In genomic region chr11:40558486-40558885, GRCm38 (mm10) we compare ENCODE assay signal across 23 mouse cellular contexts.
"Had no signal": no experiment of that assay in that cellular context is flagged by ENCODE, and none has a peak within 500 bp of the region (broad histone marks: within the 10 kb centered on the region; RNA-seq: fewer than 3 reads in every experiment).

No protein-coding gene starts in this region.

- H3K9me3 ChIP-seq: heart, embryonic 13.5 days; heart, embryonic 15.5 days; hindbrain, embryonic 13.5 days; hindbrain, embryonic 15.5 days; limb, embryonic 13.5 days; limb, embryonic 15.5 days; liver, embryonic 12.5 days had no signal

- DNase-seq: forebrain, postnatal 0 days; gastrocnemius, postnatal 14 days; gastrocnemius, postnatal 36 days; heart, adult 11 months; heart, adult 2 months; heart, postnatal 14 days; heart, postnatal 36 days; kidney, adult 11 months; kidney, adult 2 months; kidney, postnatal 10 days; kidney, postnatal 36 days; left cerebral cortex, postnatal 4 days had no signal

- H3K27me3 ChIP-seq: heart, embryonic 13.5 days; heart, embryonic 15.5 days; hindbrain, embryonic 13.5 days; hindbrain, embryonic 15.5 days; limb, embryonic 13.5 days; limb, embryonic 15.5 days; liver, embryonic 12.5 days had no signal

- H3K4me1 ChIP-seq: heart, embryonic 13.5 days; heart, embryonic 15.5 days; hindbrain, embryonic 15.5 days; limb, embryonic 13.5 days; limb, embryonic 15.5 days; liver, embryonic 12.5 days had no signal

- H3K27ac ChIP-seq: heart, adult 2 months; heart, embryonic 13.5 days; heart, embryonic 15.5 days; hindbrain, embryonic 13.5 days; hindbrain, embryonic 15.5 days; hindbrain, postnatal 0 days; limb, embryonic 13.5 days; limb, embryonic 15.5 days; liver, embryonic 12.5 days; liver, embryonic 14.5 days had no signal

- ATAC-seq: forebrain, postnatal 0 days; hindbrain, postnatal 0 days; intestine, embryonic 16.5 days; liver, embryonic 12.5 days had no signal

- H3K4me3 ChIP-seq: heart, adult 2 months; heart, embryonic 13.5 days; heart, embryonic 15.5 days; hindbrain, embryonic 13.5 days; hindbrain, embryonic 15.5 days; limb, embryonic 13.5 days; limb, embryonic 15.5 days; liver, embryonic 12.5 days had no signal

- H3K36me3 ChIP-seq: heart, embryonic 13.5 days; heart, embryonic 15.5 days; hindbrain, embryonic 13.5 days; hindbrain, embryonic 15.5 days; limb, embryonic 13.5 days; limb, embryonic 15.5 days; liver, embryonic 12.5 days had no signal

- H3K4me2 ChIP-seq: heart, embryonic 11.5 days; heart, embryonic 13.5 days; heart, embryonic 15.5 days; hindbrain, embryonic 13.5 days; hindbrain, embryonic 15.5 days; limb, embryonic 13.5 days; limb, embryonic 15.5 days; liver, embryonic 12.5 days had no signal

- H3K9ac ChIP-seq: forebrain, postnatal 0 days; heart, embryonic 13.5 days; heart, embryonic 15.5 days; hindbrain, embryonic 13.5 days; hindbrain, embryonic 15.5 days; limb, embryonic 13.5 days; limb, embryonic 15.5 days; liver, embryonic 12.5 days; liver, embryonic 14.5 days had no signal
